Mouse (Mus musculus) testis, adult 2 months (tissue): ENCODE measurements around the gene Adamts20.

Source experiments
- CTCF ChIP-seq: fragments of 200-500 bp; IDR thresholded peaks from 2 replicates; pipeline ENCODE4 v1.5.1; 2012; ENCODE audit warnings: low read depth, mild to moderate bottlenecking, inconsistent platforms, low read length, moderate library complexity; ENCODE audit not compliant: control insufficient read depth, insufficient read depth, insufficient replicate concordance
- POLR2A ChIP-seq: fragments of 200-500 bp; IDR thresholded peaks from 2 replicates; pipeline ENCODE4 v1.6.1; 2012; ENCODE audit warnings: low read depth, mild to moderate bottlenecking, inconsistent platforms, low read length, moderate library complexity; ENCODE audit not compliant: control insufficient read depth

DNA sequence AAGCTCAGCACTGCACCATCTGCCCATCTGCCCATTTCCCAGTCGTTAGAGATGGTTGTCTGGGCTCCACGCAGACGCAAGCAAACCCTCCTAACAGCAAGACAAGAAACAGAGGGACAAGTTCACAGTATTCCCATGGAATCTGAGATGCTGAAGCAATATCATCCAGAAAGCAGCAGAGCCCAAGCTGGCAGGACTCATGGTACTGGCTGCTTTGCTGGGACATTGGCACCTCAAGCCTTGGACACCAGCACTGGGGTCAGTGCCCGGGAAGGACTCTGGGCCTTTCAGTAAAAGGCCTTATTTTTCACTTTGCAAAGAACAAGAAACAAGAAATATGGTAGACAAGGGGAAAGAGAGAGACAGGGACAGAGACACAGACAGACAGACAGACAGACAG, 36.5 kb downstream of the Adamts20 start:
- TF ChIP-seq POLR2A = no peak
- TF ChIP-seq CTCF = no peak
